Mouse (Mus musculus): ENCODE measurements around the gene Cel.
A peak's percentile ranks its signal among the peaks of the same experiment; 100 is the strongest.

Gene Cel

GRCm38 (mm10) chr2:28563303-28563702 lies at the start of gene Cel:
TSS of gene Cel (minus strand) at chr2:28563403.
- DNase-seq (ENCODE audit: inconsistent age in 2 of 2, low spot score in 1 of 2) = no peak

GRCm38 (mm10) chr2:28612436-28613063 lies 49.3 kb upstream of the Cel start:
- DNase-seq (ENCODE audit: inconsistent age in 2 of 2, low spot score in 1 of 2) = no peak

GRCm38 (mm10) chr2:28611407-28611787 lies 48.2 kb upstream of the Cel start:
- no peak for DNase-seq (ENCODE audit: inconsistent age in 2 of 2, low spot score in 1 of 2)

GRCm38 (mm10) chr2:28610716-28611406 lies 47.7 kb upstream of the Cel start:
- no peak for DNase-seq (ENCODE audit: inconsistent age in 2 of 2, low spot score in 1 of 2)

- DNase-seq (ENCODE audit: inconsistent age in 2 of 2, low spot score in 1 of 2) = no peak
These were observed 46.6 kb upstream of the Cel start for GRCm38 (mm10) chr2:28609851-28610250.

GRCm38 (mm10) chr2:28607341-28608165 lies 44.4 kb upstream of the Cel start:
- no peak for DNase-seq (ENCODE audit: inconsistent age in 2 of 2, low spot score in 1 of 2)

- DNase-seq (ENCODE audit: inconsistent age in 2 of 2, low spot score in 1 of 2) = no peak
These were observed 43.6 kb upstream of the Cel start for GRCm38 (mm10) chr2:28606601-28607340.

GRCm38 (mm10) chr2:28605789-28606541 lies 42.8 kb upstream of the Cel start:
- DNase-seq (ENCODE audit: inconsistent age in 2 of 2, low spot score in 1 of 2) = no peak

GRCm38 (mm10) chr2:28603542-28603941 lies 40.3 kb upstream of the Cel start:
- DNase-seq (ENCODE audit: inconsistent age in 2 of 2, low spot score in 1 of 2) = no peak

GRCm38 (mm10) chr2:28601720-28602590 lies 38.8 kb upstream of the Cel start:
- no peak for DNase-seq (ENCODE audit: inconsistent age in 2 of 2, low spot score in 1 of 2)

- DNase-seq (ENCODE audit: inconsistent age in 2 of 2, low spot score in 1 of 2) = no peak
These were observed 36.3 kb upstream of the Cel start for GRCm38 (mm10) chr2:28599569-28599900.

- no peak for DNase-seq (ENCODE audit: inconsistent age in 2 of 2, low spot score in 1 of 2)
These were observed 35.7 kb upstream of the Cel start for GRCm38 (mm10) chr2:28598692-28599568.

- DNase-seq (ENCODE audit: inconsistent age in 2 of 2, low spot score in 1 of 2) = no peak
These were observed 34.7 kb upstream of the Cel start for GRCm38 (mm10) chr2:28597733-28598547.

- DNase-seq (ENCODE audit: inconsistent age in 2 of 2, low spot score in 1 of 2) = no peak
These were observed 33.8 kb upstream of the Cel start for GRCm38 (mm10) chr2:28596998-28597397.

- DNase-seq (ENCODE audit: inconsistent age in 2 of 2, low spot score in 1 of 2) = no peak
These were observed 32.8 kb upstream of the Cel start for GRCm38 (mm10) chr2:28596021-28596420.

GRCm38 (mm10) chr2:28592809-28593208 lies 29.6 kb upstream of the Cel start:
- DNase-seq (ENCODE audit: inconsistent age in 2 of 2, low spot score in 1 of 2) = peak; percentile 54 to 88

- DNase-seq (ENCODE audit: inconsistent age in 2 of 2, low spot score in 1 of 2) = no peak
These were observed 28.3 kb upstream of the Cel start for GRCm38 (mm10) chr2:28591479-28591878.

GRCm38 (mm10) chr2:28588574-28588973 lies 25.4 kb upstream of the Cel start:
- DNase-seq (ENCODE audit: inconsistent age in 2 of 2, low spot score in 1 of 2) = no peak
